Mouse (Mus musculus): ENCODE measurements at regions not wholly inside any gene's neighbourhood (a gene's known extent, or its start where the extent isn't known, plus 50 kb on each side); places are given as distances from the start of the nearest gene placed in this dataset.
A peak's percentile ranks its signal among the peaks of the same experiment; 100 is the strongest.

DNA sequence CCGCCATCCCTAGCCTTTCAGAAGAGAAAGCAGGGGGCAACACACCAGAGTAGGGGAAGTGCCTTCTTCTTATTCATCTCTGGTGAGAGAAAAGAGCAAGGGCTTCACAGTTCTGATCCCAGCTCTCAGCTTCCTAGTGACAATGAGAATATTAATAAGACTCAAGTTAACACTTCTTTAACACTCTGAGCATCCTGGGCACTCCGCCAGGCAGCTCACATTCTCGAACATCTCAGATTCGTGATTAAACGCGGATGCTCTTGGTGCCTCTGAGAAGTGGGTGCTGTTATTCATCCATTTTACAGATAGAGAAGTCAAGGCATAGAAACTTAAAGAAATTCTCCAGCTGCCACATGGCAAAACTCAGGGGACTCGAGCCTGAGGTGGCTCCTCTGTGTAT, 237.1 kb downstream of the Rps15a start:
- no peak for DNase-seq (ENCODE audit: extremely low read depth, insufficient read length, low spot score)

DNA sequence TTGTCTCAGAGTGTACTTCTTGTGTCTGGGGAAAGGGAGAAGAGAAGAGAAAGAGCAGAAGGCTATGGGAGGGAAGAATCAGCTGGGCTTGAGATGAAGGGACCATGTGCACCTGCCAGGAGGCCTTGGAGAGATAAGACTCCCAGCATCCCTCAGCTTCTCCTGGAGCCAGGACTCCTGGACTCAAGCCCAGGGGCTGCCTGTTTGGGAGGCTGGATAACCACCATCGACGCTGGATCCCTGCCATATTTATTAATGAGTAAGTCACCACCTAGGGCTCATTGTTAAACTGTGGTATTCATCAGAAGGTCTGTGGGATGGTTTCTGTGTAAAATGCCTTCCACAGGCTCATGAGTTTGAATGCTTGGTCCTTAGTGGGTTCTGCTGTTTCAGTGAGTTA, 240.7 kb downstream of the Rps15a start:
- DNase-seq (ENCODE audit: extremely low read depth, insufficient read length, low spot score), result no peak

DNA sequence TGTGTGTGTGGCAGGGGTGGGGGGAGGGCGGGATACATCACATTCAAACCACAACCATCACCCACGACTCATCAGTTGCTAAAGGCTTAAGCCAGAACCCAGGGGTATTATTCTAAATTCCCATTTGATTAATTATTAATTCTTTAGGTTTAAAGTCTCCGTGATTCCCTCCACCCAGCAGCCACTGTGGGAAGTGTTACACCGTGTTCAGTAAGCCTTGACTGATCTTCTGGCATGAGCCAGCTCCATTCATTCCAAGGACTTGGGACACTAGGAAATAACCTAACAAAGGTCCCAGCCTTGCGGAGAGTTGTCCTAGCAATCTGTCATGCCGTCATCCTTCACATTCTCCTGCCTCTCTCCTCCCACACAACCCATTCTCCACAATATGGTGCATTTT, 256.6 kb downstream of the Rps15a start:
- no peak for DNase-seq (ENCODE audit: extremely low read depth, insufficient read length, low spot score)

- no peak for DNase-seq (ENCODE audit: extremely low read depth, insufficient read length, low spot score)
Observed at GRCm38 (mm10) chr7:117855955-117856354, 260.0 kb downstream of the Rps15a start.

- DNase-seq (ENCODE audit: extremely low read depth, insufficient read length, low spot score), result no peak
Observed at GRCm38 (mm10) chr7:117853716-117854115, 262.3 kb downstream of the Rps15a start.

GRCm38 (mm10) chr7:117852866-117853265, 263.1 kb downstream of the Rps15a start:
- DNase-seq (ENCODE audit: extremely low read depth, insufficient read length, low spot score), result no peak

- DNase-seq (ENCODE audit: extremely low read depth, insufficient read length, low spot score), result no peak
Observed at GRCm38 (mm10) chr7:117850822-117851221, 265.2 kb downstream of the Rps15a start.

DNA sequence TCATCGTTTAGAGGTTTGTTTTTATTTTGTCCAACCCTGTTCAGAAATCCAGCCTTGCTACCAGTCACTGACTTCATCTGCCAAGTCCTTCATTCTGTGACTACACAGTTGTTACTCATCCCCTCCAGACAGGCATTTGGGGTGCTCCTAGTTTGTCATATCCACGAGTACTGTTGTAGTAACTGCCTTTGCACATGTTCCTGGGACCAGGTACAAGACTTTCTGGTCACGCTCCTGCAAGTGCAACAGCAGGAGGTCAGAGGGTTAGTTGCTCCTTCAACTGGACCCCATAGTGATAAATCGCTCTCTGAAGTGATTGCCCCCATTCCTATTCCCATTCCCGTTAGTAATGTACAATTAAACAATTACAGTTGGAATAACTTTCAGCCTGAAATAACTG, 269.9 kb downstream of the Rps15a start:
- DNase-seq (ENCODE audit: extremely low read depth, insufficient read length, low spot score), result no peak

- DNase-seq (ENCODE audit: extremely low read depth, insufficient read length, low spot score), result no peak
Observed at GRCm38 (mm10) chr7:117842780-117843179, 273.2 kb downstream of the Rps15a start.

DNA sequence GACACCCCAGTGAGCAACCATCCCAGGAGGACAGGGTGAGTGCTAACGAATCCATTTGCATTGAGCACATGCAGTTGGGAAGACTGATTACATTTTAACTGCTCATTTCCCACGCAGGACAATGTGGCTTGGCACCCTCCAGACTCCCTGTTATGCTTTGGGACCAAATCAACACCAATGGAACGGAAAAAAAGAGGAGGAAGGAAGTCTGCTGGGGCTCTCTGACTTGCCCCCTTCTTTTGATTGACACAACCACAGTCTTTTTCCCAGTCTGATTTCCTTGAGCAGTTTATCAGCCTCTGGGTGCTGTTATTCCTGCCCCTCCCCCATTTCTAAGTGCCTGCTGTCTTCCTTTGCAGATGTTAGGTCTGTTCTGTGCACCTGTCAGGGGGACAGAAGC, 321.0 kb downstream of the Rps15a start:
- DNase-seq (ENCODE audit: extremely low read depth, insufficient read length, low spot score), result no peak

DNA sequence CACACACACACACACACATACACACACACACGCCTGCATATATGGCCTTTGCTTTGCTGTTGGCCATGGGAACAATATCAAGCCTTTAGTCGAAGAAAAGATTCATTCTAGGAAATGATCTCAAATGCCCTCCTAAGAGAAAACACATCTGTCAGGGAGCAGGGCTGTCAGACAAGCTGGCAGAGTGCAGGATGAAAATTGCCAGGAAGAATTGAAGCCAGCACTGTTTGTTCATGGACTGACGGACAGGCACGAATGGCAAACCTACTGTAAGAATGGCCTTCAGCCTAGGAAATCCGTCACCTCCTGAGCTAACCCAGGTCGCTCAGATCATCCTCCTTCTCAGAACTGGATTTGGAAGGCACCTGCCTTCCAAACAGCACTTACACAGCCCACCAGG, 322.0 kb downstream of the Rps15a start:
- no peak for DNase-seq (ENCODE audit: extremely low read depth, insufficient read length, low spot score)

GRCm38 (mm10) chr7:117792456-117792855, 323.5 kb downstream of the Rps15a start:
- no peak for DNase-seq (ENCODE audit: extremely low read depth, insufficient read length, low spot score)

DNA sequence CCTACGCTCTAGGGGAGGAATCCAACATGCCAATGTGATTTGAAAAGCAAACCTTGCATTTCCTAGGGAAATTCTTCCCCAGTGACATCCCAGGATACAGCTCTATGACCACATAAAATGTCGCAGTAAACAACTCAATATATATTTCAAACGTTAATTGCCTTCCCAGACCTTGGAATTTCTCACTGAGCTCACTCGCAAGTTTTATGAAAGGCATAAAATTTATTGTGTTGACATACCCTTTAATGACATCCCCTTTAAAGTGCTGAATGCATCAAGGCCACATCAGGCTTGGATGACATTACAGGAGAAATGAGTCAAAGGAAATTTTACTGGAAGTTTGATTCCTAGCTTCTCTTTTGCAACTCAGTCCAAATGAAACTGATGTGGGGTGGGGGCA, 337.0 kb downstream of the Rps15a start:
- DNase-seq (ENCODE audit: extremely low read depth, insufficient read length, low spot score), result no peak

- no peak for DNase-seq (ENCODE audit: extremely low read depth, insufficient read length, low spot score)
Observed at GRCm38 (mm10) chr7:117777921-117778320, 338.1 kb downstream of the Rps15a start.

- no peak for DNase-seq (ENCODE audit: extremely low read depth, insufficient read length, low spot score)
Observed at GRCm38 (mm10) chr7:117771836-117772235, 344.2 kb downstream of the Rps15a start.

GRCm38 (mm10) chr7:117759506-117759905, 356.5 kb downstream of the Rps15a start:
- no peak for DNase-seq (ENCODE audit: extremely low read depth, insufficient read length, low spot score)

- no peak for DNase-seq (ENCODE audit: extremely low read depth, insufficient read length, low spot score)
Observed at GRCm38 (mm10) chr7:117757033-117757432, 359.0 kb downstream of the Rps15a start.

DNA sequence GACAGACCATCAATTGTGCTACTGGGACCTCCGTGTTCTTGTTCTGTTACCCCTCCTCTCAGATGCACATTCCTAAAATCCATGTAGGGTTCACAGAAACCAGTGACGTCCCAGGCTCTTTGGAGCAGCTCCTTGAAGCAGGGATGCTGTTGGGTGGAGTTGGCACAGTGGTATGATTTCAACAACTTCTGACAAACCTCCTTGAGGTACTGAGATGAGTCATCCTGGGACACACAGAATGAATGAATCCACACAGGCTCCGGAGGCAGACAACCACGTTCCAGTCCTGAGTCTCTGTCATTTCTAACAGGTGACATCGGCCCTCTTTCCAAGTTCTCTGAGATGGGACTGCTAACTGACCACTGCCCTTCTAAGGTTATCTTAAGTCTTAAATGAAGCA, 360.2 kb downstream of the Rps15a start:
- no peak for DNase-seq (ENCODE audit: extremely low read depth, insufficient read length, low spot score)

DNA sequence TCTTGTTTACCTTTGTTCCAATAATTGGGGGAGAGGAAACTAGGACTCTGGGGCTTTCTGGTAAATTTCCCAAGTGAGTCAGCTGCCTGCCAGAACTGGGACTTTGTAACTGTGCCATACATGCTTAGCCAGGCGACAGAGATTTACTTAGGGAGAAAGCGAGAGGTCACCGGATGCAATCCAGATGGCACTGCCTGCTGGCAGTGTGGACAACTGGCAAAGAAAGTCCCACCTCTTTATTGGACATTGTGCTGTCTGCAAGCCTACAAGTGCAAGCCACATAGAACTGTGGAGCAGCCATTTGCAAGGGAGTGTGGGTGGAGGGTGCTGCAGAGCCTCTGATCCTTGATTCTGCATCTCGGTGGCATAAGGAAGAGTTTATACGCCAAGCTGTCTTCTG, 362.7 kb downstream of the Rps15a start:
- no peak for DNase-seq (ENCODE audit: extremely low read depth, insufficient read length, low spot score)

DNA sequence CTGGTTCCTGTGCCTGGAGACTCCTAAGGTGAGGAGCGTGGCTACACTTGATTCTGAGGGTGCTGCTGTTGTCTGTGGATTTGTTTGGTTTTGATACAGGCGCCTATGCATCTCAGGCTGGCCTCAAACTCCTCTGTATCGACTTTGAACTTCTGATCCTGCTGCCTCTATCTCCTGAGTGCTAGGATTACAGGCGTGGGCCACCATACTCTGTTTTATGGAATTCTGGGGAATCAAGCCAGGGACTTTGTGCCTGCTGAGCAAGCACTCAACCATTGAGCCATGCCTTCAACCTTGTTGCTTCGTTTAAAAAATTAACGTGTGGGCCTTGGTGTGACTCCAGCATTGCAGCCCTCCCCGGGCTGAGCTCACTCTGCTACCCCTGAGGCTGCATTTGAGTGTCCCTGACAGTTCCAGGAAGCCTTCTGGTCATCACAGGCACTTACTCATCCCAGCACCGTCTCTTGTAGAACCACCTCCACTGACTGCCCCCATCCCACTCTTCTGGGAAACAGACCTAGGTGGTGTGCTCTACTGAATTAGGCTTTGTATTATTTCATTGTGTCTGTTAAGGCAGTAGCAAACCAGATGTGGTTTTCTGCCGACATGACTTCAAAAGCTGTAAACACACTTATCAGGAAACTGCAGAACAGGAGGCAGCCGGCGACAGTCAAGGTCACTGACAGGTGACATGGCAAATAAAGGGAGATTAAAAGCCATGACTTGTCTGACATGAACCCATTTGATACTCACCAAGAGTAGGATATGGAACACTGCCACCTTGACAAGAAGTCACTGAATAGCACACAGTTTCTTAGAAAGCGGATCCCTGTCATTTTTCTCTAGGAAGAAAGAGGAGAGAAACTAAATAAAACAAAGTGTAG, 363.4 kb downstream of the Rps15a start:
- DNase-seq (ENCODE audit: extremely low read depth, insufficient read length, low spot score), result no peak

DNA sequence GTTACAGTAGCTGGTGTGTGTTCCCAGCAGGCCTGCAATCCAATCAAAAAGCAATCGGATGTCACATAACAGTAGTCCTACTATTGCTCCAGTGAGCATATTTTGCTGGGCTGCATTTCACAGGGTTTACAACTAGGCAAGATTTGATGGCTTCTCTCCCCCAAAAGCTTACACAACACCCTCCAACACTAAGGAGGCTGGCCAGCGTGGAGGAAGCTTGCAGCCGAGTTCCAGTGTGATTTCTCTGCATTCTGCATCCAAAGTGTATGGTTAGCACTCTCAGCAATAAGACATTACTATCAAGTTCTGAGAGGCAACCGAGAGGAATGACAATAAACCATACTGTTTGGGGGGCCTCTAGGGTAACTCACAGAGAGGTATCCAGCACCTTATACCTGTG, 367.2 kb downstream of the Xylt1 start:
- no peak for DNase-seq (ENCODE audit: extremely low read depth, insufficient read length, low spot score)

DNA sequence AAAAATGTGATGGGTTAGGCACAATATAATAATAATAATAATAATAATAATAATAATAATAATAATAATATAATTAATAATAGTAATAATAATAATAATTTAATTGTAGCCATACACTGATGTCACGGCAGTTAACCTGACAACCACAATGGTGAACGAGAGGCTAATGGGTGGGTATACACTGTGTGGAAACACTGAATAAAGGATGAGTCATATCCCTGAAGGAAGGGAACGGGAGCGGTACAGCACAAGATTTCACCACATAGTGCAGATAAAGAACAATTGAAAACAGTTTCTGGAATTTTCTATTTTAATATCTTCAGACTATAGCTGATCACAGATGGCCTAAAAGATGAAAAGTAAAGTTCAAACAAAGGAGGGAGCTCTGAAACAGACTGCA, 365.6 kb downstream of the Xylt1 start:
- no peak for DNase-seq (ENCODE audit: extremely low read depth, insufficient read length, low spot score)

DNA sequence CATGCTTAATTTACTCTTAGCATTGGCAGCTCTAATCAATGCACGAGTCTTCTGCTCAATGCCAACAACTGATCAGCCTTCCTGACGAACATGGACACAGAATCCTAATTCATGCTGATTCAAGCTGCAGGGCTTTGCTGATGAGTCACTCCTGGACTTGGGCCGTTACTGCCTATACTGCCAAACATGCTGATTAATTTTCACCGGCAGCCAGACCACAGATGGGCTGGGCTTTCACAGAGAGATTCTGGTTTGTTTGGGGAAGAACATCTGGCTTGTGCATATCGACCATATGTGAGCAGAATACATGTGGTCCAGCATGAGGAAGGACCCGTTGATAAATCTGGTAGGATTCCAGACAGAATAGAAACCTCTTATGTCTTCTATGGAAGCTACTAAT, 358.9 kb downstream of the Xylt1 start:
- peak; percentile 66 for DNase-seq (ENCODE audit: extremely low read depth, insufficient read length, low spot score)

Data from 3134 (cell line).